Mouse (Mus musculus) lung, postnatal 0 days (tissue): ENCODE results near the gene Kif1bp.
"Not testable (repeated sequence)": the region's sequence is repeated elsewhere in the genome, so short reads cannot be mapped to it uniquely, and the experiment has no call there.

Experiments
- CTCF ChIP-seq: IDR thresholded peaks from 2 replicates; pipeline ENCODE4 v1.5.1; 2016; ENCODE audit warnings: antibody characterized with exemption, mild to moderate bottlenecking
- EP300 ChIP-seq: IDR thresholded peaks from 2 replicates; pipeline ENCODE4 v1.6.1; 2016; ENCODE audit warnings: antibody characterized with exemption, mild to moderate bottlenecking, control low read depth

GRCm38 (mm10) chr10:62579129-62579528 lies 872 bp upstream of the Kif1bp start:
- not testable (repeated sequence) for TF ChIP-seq EP300, CTCF
